9 mouse cellular contexts compared by ENCODE assay signal in genomic region chr4:124847573-124847972, GRCm38 (mm10). TPM values are rescaled to one million over a fixed set of nuclear protein-coding genes. Genes with fewer than 3 reads are reported as not detected.
A peak's percentile ranks its signal among the peaks of the same experiment; 100 is the strongest.
DNase-seq lines count a peak whose midpoint lies in the region; ATAC-seq and TF ChIP-seq lines count a peak whose summit lies in the region.
"Had no signal": no experiment of that assay in that cellular context is flagged by ENCODE, and none has a peak within 500 bp of the region (broad histone marks: within the 10 kb centered on the region; RNA-seq: fewer than 3 reads in every experiment).

No protein-coding gene starts in this region.

- DNase-seq in G1E (ENCODE audit: low spot score) = peak; percentile 62
- DNase-seq in heart, postnatal 36 days = peak; percentile 77 to 84
- peak; percentile 83 for DNase-seq in left cerebral cortex, adult 2 months (ENCODE audit: extremely low spot score in 1 of 2, low spot score in 2 of 2)
- DNase-seq in right cerebral cortex, postnatal 36 days (ENCODE audit: low spot score in 2 of 2) = peak; percentile 71 to 81
- peak; percentile 68 to 85 for DNase-seq in urinary bladder, postnatal 4 days (ENCODE audit: low spot score in 2 of 2)

- no peaks in the 10 kb centered on the region for H3K9me3 ChIP-seq in G1E (replicated peaks)
- H3K9me3 ChIP-seq: liver, embryonic 15.5 days had no signal

- intact Hi-C loops in heart, postnatal 36 days (cut with DNase I) = loop anchor here (1.0 to 2.0 kb wide), 2 partner anchors 45 to 133 kb away; partner anchors contain the start of genes Mtf1 and Sf3a3
- intact Hi-C loops in left cerebral cortex, adult 2 months (cut with DNase I) = loop anchor here (1.0 kb wide), 1 partner anchor 45 kb away; the partner anchor contains the start of gene Mtf1

- no peak overlapping the region; the same call in 1 of the 2 replicates for H3K4me3 ChIP-seq in G1E (ENCODE audit: low read depth, low read length)
- no peak overlapping the region for H3K4me3 ChIP-seq in bone marrow, adult 2 months (replicated peaks; ENCODE audit: control insufficient read depth, low read depth, low read length)
- H3K4me3 ChIP-seq in embryonic fibroblast, embryonic 13.5 days (ENCODE audit: insufficient read depth, low read length) = no peak overlapping the region
- H3K4me3 ChIP-seq in left cerebral cortex, adult 2 months = no peak overlapping the region
- H3K4me3 ChIP-seq: liver, embryonic 15.5 days had no signal

- peak; percentile 43; the same call in 1 of the 2 replicates for ATAC-seq in G1E (ENCODE audit: extremely low read depth, insufficient number of reproducible peaks, low FRiP score, poor library complexity, severe bottlenecking)
- peak; percentile 79 for ATAC-seq in megakaryocyte-erythroid progenitor cell, adult 5-6 weeks (replicated peaks; ENCODE audit: low FRiP score, low TSS enrichment, poor library complexity, severe bottlenecking)

- 12% methylated on average over 8 of the region's 8 CpGs for WGBS in bone marrow, adult 2 months

- no peak overlapping the region for H3K27ac ChIP-seq in bone marrow, adult 2 months (ENCODE audit: control insufficient read depth, insufficient read depth, low read depth, low read length, poor library complexity)
- H3K27ac ChIP-seq in embryonic fibroblast, embryonic 13.5 days (ENCODE audit: insufficient read depth, low read length) = no peak overlapping the region
- peak overlapping the region; percentile 10 for H3K27ac ChIP-seq in left cerebral cortex, adult 2 months
- H3K27ac ChIP-seq: liver, embryonic 15.5 days had no signal

- TF ChIP-seq CTCF in G1E (IDR thresholded peaks at IDR 0.05; ENCODE audit: low read depth, low read length) = peak; percentile 90
- peak; percentile 75 for TF ChIP-seq CTCF in bone marrow, adult 2 months (IDR thresholded peaks at IDR 0.05; ENCODE audit: control insufficient read depth, insufficient read depth, low read length)
- TF ChIP-seq CTCF in embryonic fibroblast, embryonic 13.5 days (IDR thresholded peaks at IDR 0.05; ENCODE audit: borderline replicate concordance, insufficient read depth, low read length) = peak; percentile 59; the same call in 1 of the 2 replicates
- peak; percentile 99 for TF ChIP-seq CTCF in left cerebral cortex, adult 2 months (IDR thresholded peaks at IDR 0.05)

- peaks cover 76% of the 10 kb centered on the region for H3K36me3 ChIP-seq in G1E (replicated peaks)

- no peaks in the 10 kb centered on the region for H3K27me3 ChIP-seq in G1E (ENCODE audit: insufficient read depth, low read length)
- H3K27me3 ChIP-seq: liver, embryonic 15.5 days had no signal

- TF ChIP-seq POLR2A in bone marrow, adult 2 months (IDR thresholded peaks at IDR 0.05; ENCODE audit: borderline replicate concordance, control insufficient read depth, low read depth, low read length) = no peak
- TF ChIP-seq POLR2A in embryonic fibroblast, embryonic 13.5 days (IDR thresholded peaks at IDR 0.05; ENCODE audit: low read depth, low read length) = no peak

- H3K4me1 ChIP-seq in G1E (ENCODE audit: insufficient read depth, low read depth, low read length) = peaks cover 42% of the 10 kb centered on the region
- H3K4me1 ChIP-seq in bone marrow, adult 2 months (ENCODE audit: control insufficient read depth, insufficient read depth, low read length) = no peaks in the 10 kb centered on the region
- peaks cover 6% of the 10 kb centered on the region for H3K4me1 ChIP-seq in embryonic fibroblast, embryonic 13.5 days (ENCODE audit: control insufficient read depth, insufficient read depth, low read length)

RNA-seq across cellular contexts. Expression of gene Yrdc, which starts 2.9 kb away (rescaled TPM):
- total RNA-seq in G1E (2014; fragmentation: Nextera tagmentation) = 27.1 and 47.2 TPM in 2 replicates
- total RNA-seq in G1E (2017) = 29.2 and 33.5 TPM in 2 replicates
- polyA plus RNA-seq in G1E (2012) = 14.1 and 17.8 TPM in 2 replicates
- polyA plus RNA-seq in bone marrow, adult 2 months (2011; ENCODE audit: insufficient read depth, insufficient read length, low replicate concordance, missing spikeins) = 22.8 and 27.6 TPM in 2 replicates
- polyA plus RNA-seq in embryonic fibroblast, embryonic 13.5 days (2011; ENCODE audit: insufficient read length, low read depth, missing spikeins) = 26.2 and 32.8 TPM in 2 replicates
- total RNA-seq in heart, postnatal 36 days (2021) = 10 to 100 TPM; 17.8 to 22.2 TPM
- total RNA-seq in left cerebral cortex, adult 2 months (2021) = 10 to 100 TPM; 29.8 to 33.8 TPM
- 32.1 and 62.2 TPM in 2 replicates for total RNA-seq in megakaryocyte-erythroid progenitor cell, adult 5-6 weeks (2014; fragmentation: Nextera tagmentation)
- 15.5 and 30.5 TPM in 2 replicates for total RNA-seq in megakaryocyte-erythroid progenitor cell, adult 5-6 weeks (2017)

RNA-seq across cellular contexts. Expression of gene 1110065P20Rik, which starts 3.4 kb away (rescaled TPM):
- total RNA-seq in G1E (2014; fragmentation: Nextera tagmentation) (8.4 and 13.8 TPM in 2 replicates), G1E (2017) (12.7 and 18.4 TPM in 2 replicates)
- 25.6 and 32.1 TPM in 2 replicates for polyA plus RNA-seq in G1E (2012)
- 7.8 and 12.3 TPM in 2 replicates for polyA plus RNA-seq in bone marrow, adult 2 months (2011; ENCODE audit: insufficient read depth, insufficient read length, low replicate concordance, missing spikeins)
- polyA plus RNA-seq in embryonic fibroblast, embryonic 13.5 days (2011; ENCODE audit: insufficient read length, low read depth, missing spikeins) = 23.9 and 26.0 TPM in 2 replicates
- total RNA-seq in heart, postnatal 36 days (2021) = 10 to 100 TPM; 22.1 to 22.7 TPM
- total RNA-seq in left cerebral cortex, adult 2 months (2021) = 10 to 100 TPM; 66.6 to 74.8 TPM
- 11.8 and 14.4 TPM in 2 replicates for total RNA-seq in megakaryocyte-erythroid progenitor cell, adult 5-6 weeks (2014; fragmentation: Nextera tagmentation)
- total RNA-seq in megakaryocyte-erythroid progenitor cell, adult 5-6 weeks (2017) = 1.5 and 4.2 TPM in 2 replicates

RNA-seq across cellular contexts. Expression of gene Maneal, which starts 14.4 kb away (rescaled TPM):
- not detected in 2 replicates for total RNA-seq in G1E (2014; fragmentation: Nextera tagmentation)
- total RNA-seq in G1E (2017) = 0.06 and 0.33 TPM in 2 replicates
- not detected in 2 replicates for polyA plus RNA-seq in G1E (2012)
- not detected in 2 replicates for polyA plus RNA-seq in bone marrow, adult 2 months (2011; ENCODE audit: insufficient read depth, insufficient read length, low replicate concordance, missing spikeins)
- polyA plus RNA-seq in embryonic fibroblast, embryonic 13.5 days (2011; ENCODE audit: insufficient read length, low read depth, missing spikeins) = 0.18 and 0.44 TPM in 2 replicates
- under 1 TPM; 0.14 to 0.22 TPM for total RNA-seq in heart, postnatal 36 days (2021)
- 10 to 100 TPM; 53.7 to 55.3 TPM for total RNA-seq in left cerebral cortex, adult 2 months (2021)
- not detected in 2 replicates for total RNA-seq in megakaryocyte-erythroid progenitor cell, adult 5-6 weeks (2014; fragmentation: Nextera tagmentation)
- total RNA-seq in megakaryocyte-erythroid progenitor cell, adult 5-6 weeks (2017) = 0.19 TPM in 1 of 2 replicates, not detected in the other

RNA-seq across cellular contexts. Expression of gene Epha10, which starts 33.1 kb away (rescaled TPM):
- total RNA-seq in G1E (2014; fragmentation: Nextera tagmentation) (not detected in 2 replicates), G1E (2017) (0.16 TPM in 1 of 2 replicates, not detected in the other)
- not detected in 2 replicates for polyA plus RNA-seq in G1E (2012)
- not detected in 2 replicates for polyA plus RNA-seq in bone marrow, adult 2 months (2011; ENCODE audit: insufficient read depth, insufficient read length, low replicate concordance, missing spikeins)
- polyA plus RNA-seq in embryonic fibroblast, embryonic 13.5 days (2011; ENCODE audit: insufficient read length, low read depth, missing spikeins) = not detected in 2 replicates
- total RNA-seq in heart, postnatal 36 days (2021) = not detected
- 10 to 100 TPM; 60.5 to 69.6 TPM for total RNA-seq in left cerebral cortex, adult 2 months (2021)
- total RNA-seq in megakaryocyte-erythroid progenitor cell, adult 5-6 weeks (2014; fragmentation: Nextera tagmentation) = not detected in 2 replicates
- total RNA-seq in megakaryocyte-erythroid progenitor cell, adult 5-6 weeks (2017) = not detected in 2 replicates
- polyA plus RNA-seq: liver, embryonic 15.5 days had no signal

RNA-seq across cellular contexts. Expression of gene Mtf1, which starts 45.7 kb away (rescaled TPM):
- total RNA-seq in G1E (2014; fragmentation: Nextera tagmentation) (21.5 and 31.5 TPM in 2 replicates), G1E (2017) (20.7 and 22.5 TPM in 2 replicates)
- polyA plus RNA-seq in G1E (2012) = 7.6 and 9.7 TPM in 2 replicates
- 12.5 and 13.4 TPM in 2 replicates for polyA plus RNA-seq in bone marrow, adult 2 months (2011; ENCODE audit: insufficient read depth, insufficient read length, low replicate concordance, missing spikeins)
- 16.4 and 19.0 TPM in 2 replicates for polyA plus RNA-seq in embryonic fibroblast, embryonic 13.5 days (2011; ENCODE audit: insufficient read length, low read depth, missing spikeins)
- total RNA-seq in heart, postnatal 36 days (2021) = 10 to 100 TPM; 14.8 to 14.9 TPM
- total RNA-seq in left cerebral cortex, adult 2 months (2021) = 10 to 100 TPM; 26.1 to 28.4 TPM
- total RNA-seq in megakaryocyte-erythroid progenitor cell, adult 5-6 weeks (2014; fragmentation: Nextera tagmentation) = 38.3 and 50.7 TPM in 2 replicates
- 35.2 and 44.4 TPM in 2 replicates for total RNA-seq in megakaryocyte-erythroid progenitor cell, adult 5-6 weeks (2017)

Comparison
In these comparisons a context has a peak if more than half of its experiments do, and no peak if none do; other contexts are left out.
1. RNA of gene Maneal, which starts 14.4 kb away (total RNA-seq): 53.7 to 55.3 TPM in left cerebral cortex, adult 2 months; 0.06 to 0.33 TPM in G1E, 0.14 to 0.22 TPM in heart, postnatal 36 days and 0.19 TPM in megakaryocyte-erythroid progenitor cell, adult 5-6 weeks; every median in the first group is over 10 times any median in the second.
2. Peak in every context shown above with its lines, with median percentiles within 50 percentile points of each other: DNase-seq and CTCF ChIP-seq.